Mouse (Mus musculus) cerebellum, adult 2 months (tissue): ENCODE data around the gene Klhl33.

Source experiments
- CTCF ChIP-seq: fragments of 200-500 bp; IDR thresholded peaks from 2 replicates; pipeline ENCODE4 v1.5.1; 2011; ENCODE audit warnings: low read depth, mild to moderate bottlenecking, control low read depth, low read length, moderate library complexity, borderline replicate concordance; ENCODE audit not compliant: insufficient read depth
- POLR2A ChIP-seq: fragments of 200-500 bp; IDR thresholded peaks from 2 replicates; pipeline ENCODE4 v1.6.1; 2011; ENCODE audit warnings: low read length, control low read depth, borderline replicate concordance; ENCODE audit not compliant: insufficient read depth

DNA sequence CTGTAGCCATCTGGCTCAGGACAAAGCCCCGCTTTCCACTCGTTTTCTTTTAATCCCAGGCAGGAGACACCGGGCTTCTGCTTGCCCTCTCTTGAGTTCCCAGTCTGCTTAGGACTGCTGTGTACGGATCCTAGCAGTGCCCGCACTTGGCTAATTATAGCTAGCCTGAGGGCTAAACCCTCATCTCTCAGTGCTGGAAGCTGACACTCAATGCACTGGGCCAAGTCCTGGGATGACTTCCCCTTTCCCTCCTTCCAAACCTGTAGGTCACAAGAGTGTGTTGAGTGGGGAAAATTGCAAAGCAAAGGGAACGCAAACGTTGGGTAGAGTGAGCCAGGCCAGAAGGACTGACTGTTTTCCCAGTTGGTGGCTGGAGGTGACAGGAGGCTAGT is at the start of gene Klhl33:
- TF ChIP-seq POLR2A (peak; percentile 18; the same call in 1 of the 2 replicates), CTCF (no peak)
